ENCODE assay signal across 21 mouse cellular contexts in the genomic region with DNA sequence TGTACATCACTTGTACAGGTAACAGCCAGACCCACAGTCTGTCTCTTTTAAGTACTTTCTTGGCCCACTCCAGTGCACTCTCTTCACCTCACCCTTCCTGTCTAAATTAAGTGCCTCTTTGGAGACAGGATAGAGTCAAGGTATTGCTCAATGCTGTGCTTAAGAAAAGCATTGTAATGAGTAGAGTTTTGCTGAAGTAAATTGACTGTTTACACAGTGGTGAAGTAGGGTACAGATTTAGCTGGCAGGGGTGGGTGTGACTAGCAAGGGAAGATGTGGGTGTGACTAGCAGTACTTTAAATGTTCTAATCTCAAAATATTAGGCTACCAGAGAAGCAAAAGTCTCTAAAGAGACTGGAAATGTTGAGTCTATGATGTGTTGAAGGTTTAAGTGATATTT.
"Had no signal": no experiment of that assay in that cellular context is flagged by ENCODE, and none has a peak within 500 bp of the region (broad histone marks: within the 10 kb centered on the region; RNA-seq: fewer than 3 reads in every experiment).

No protein-coding gene starts in this region.

- ATAC-seq: intestine, postnatal 0 days; liver, postnatal 0 days; midbrain, embryonic 15.5 days had no signal

- H3K4me1 ChIP-seq: neural tube, embryonic 12.5 days had no signal

- H3K4me3 ChIP-seq: limb, embryonic 12.5 days; limb, embryonic 15.5 days; megakaryocyte, embryonic 14.5 days; midbrain, embryonic 12.5 days; midbrain, embryonic 15.5 days; neural tube, embryonic 12.5 days; neural tube, embryonic 15.5 days had no signal

- H3K9ac ChIP-seq: limb, embryonic 12.5 days; limb, embryonic 15.5 days; liver, embryonic 14.5 days; liver, postnatal 0 days; midbrain, embryonic 12.5 days; midbrain, embryonic 15.5 days; neural tube, embryonic 12.5 days; neural tube, embryonic 15.5 days had no signal

- DNase-seq: kidney, adult 9 months; kidney, postnatal 14 days; kidney, postnatal 4 days; left cerebral cortex, postnatal 4 days; liver, postnatal 0 days; right cerebral cortex, adult 18-20 months; right cerebral cortex, postnatal 14 days; right cerebral cortex, postnatal 4 days; thymus, adult 18-20 months; thymus, postnatal 36 days had no signal

- H3K4me2 ChIP-seq: limb, embryonic 12.5 days; limb, embryonic 15.5 days; liver, embryonic 11.5 days; midbrain, embryonic 12.5 days; midbrain, embryonic 15.5 days; neural tube, embryonic 12.5 days; neural tube, embryonic 15.5 days had no signal

- H3K27me3 ChIP-seq: limb, embryonic 12.5 days; limb, embryonic 15.5 days; megakaryocyte, embryonic 14.5 days; midbrain, embryonic 12.5 days; midbrain, embryonic 15.5 days; neural tube, embryonic 12.5 days; neural tube, embryonic 15.5 days had no signal

- H3K9me3 ChIP-seq: limb, embryonic 12.5 days; limb, embryonic 15.5 days; megakaryocyte, embryonic 14.5 days; midbrain, embryonic 12.5 days; midbrain, embryonic 15.5 days; neural tube, embryonic 12.5 days; neural tube, embryonic 15.5 days had no signal

- H3K27ac ChIP-seq: limb, embryonic 12.5 days; limb, embryonic 15.5 days; liver, embryonic 14.5 days; macrophage; midbrain, embryonic 12.5 days; midbrain, embryonic 15.5 days; neural tube, embryonic 12.5 days; neural tube, embryonic 15.5 days had no signal
